Mouse (Mus musculus) CD4-positive, CD25-positive, alpha-beta regulatory T cell, adult 4 months (primary cell): Measurements from ENCODE around the gene Gm13696. TPM values are rescaled to one million over a fixed set of nuclear protein-coding genes. Genes with fewer than 3 reads are reported as not detected.

Experiments used
- polyA plus RNA-seq, 2 experiments: library from polyadenylated mRNA; unstranded; fragments of 100-300 nt; shearing (Covaris generic); gene quantifications; one replicate each; pipeline ENCODE4 v1.2.1; 2017

Gene Gm13696
- polyA plus RNA-seq, 2 experiments from 2014 or later = not detected

Other genes with a start within 250 kb of the Gm13696 start
- gene Itgav, start 248.7 kb upstream of the Gm13696 start, polyA plus RNA-seq = 10 to 100 TPM; 46.8 to 71.6 TPM
- under 1 TPM; 0.34 to 0.50 TPM for gene Fam171b, start 160.5 kb upstream of the Gm13696 start, polyA plus RNA-seq
- gene Zswim2, start 31.9 kb upstream of the Gm13696 start, polyA plus RNA-seq = not detected
- not detected for gene Gm13698, start 17.4 kb upstream of the Gm13696 start, polyA plus RNA-seq
- not detected for gene Gm13693, start 11.6 kb upstream of the Gm13696 start, polyA plus RNA-seq
- gene Gm13695, start 5.8 kb upstream of the Gm13696 start, polyA plus RNA-seq = not detected
- not detected for gene Gm13694, start 5.8 kb downstream of the Gm13696 start, polyA plus RNA-seq
- not detected for gene Gm13697, start 11.6 kb downstream of the Gm13696 start, polyA plus RNA-seq
- not detected for gene Gm13691, start 17.4 kb downstream of the Gm13696 start, polyA plus RNA-seq